Mouse (Mus musculus) heart, embryonic 11.5 days (tissue): ENCODE results near the gene Synj2. TPM values are rescaled to one million over a fixed set of nuclear protein-coding genes. Genes with fewer than 3 reads are reported as not detected.

ENCODE experiments used
- ATAC-seq: fragments of 200-750 bp; cut with Nextera tagmentation; replicated peaks from 2 replicates; pipeline ENCODE4 v1.8.0; 2017; ENCODE audit warnings: moderate library complexity; ENCODE audit not compliant: insufficient number of reproducible peaks, low FRiP score, low TSS enrichment
- H3K27ac ChIP-seq: fragments of 300-500 bp; sonication (generic); 2 replicates; pipeline ENCODE4 v1.5.1; 2014; ENCODE audit warnings: mild to moderate bottlenecking, low read depth, low read length
- H3K27me3 ChIP-seq: fragments of 300-500 bp; sonication (generic); 2 replicates; pipeline ENCODE4 v1.6.1; 2014; ENCODE audit warnings: mild to moderate bottlenecking, low read length, mixed read lengths; ENCODE audit not compliant: control insufficient read depth, insufficient read depth
- H3K36me3 ChIP-seq: fragments of 300-500 bp; sonication (generic); 2 replicates; pipeline ENCODE4 v1.6.1; 2014; ENCODE audit warnings: mild to moderate bottlenecking, low read length, moderate library complexity, mixed read lengths; ENCODE audit not compliant: control insufficient read depth, insufficient read depth
- H3K4me1 ChIP-seq: fragments of 300-500 bp; sonication (generic); 2 replicates; pipeline ENCODE4 v1.6.1; 2014; ENCODE audit warnings: low read length; ENCODE audit not compliant: control insufficient read depth, insufficient read depth
- H3K4me2 ChIP-seq: fragments of 300-500 bp; sonication (generic); 2 replicates; pipeline ENCODE4 v1.6.1; 2014; ENCODE audit warnings: mild to moderate bottlenecking, moderate library complexity
- H3K4me3 ChIP-seq: fragments of 300-500 bp; sonication (generic); 2 replicates; pipeline ENCODE4 v1.5.1; 2014; ENCODE audit warnings: low read depth, low read length
- H3K9ac ChIP-seq: fragments of 300-500 bp; sonication (generic); 2 replicates; pipeline ENCODE4 v1.6.1; 2014; ENCODE audit warnings: mild to moderate bottlenecking, low read depth, low read length, moderate library complexity
- H3K9me3 ChIP-seq: fragments of 300-500 bp; sonication (generic); replicated peaks from 2 replicates; pipeline ENCODE4 v1.6.1; 2016; ENCODE audit warnings: low read length; ENCODE audit not compliant: control insufficient read depth
- WGBS: fragments of 180-500 bp; shearing (Covaris S2); extraction: QIAGEN DNeasy Blood & Tissue Kit; methylation state at CpG from one replicate; pipeline ENCODE4 v1.1.7; 2014; ENCODE audit not compliant: insufficient replicate concordance; 5-methylcytosine and 5-hydroxymethylcytosine counted together
- polyA plus RNA-seq: library from polyadenylated mRNA; unstranded; fragments of >200 nt; fragmentation: Nextera tagmentation; extraction: Ambion mirVana; gene quantifications from 2 replicates; pipeline ENCODE4 v1.2.1, GENCODE M21; 2014

Synj2 gene
- polyA plus RNA-seq, 1 experiment from 2014 or later: 3.0 TPM

GRCm38 (mm10) chr17:5983901-5984300 lies 42.8 kb downstream of the Synj2 start:
- Histone ChIP-seq H3K4me1 (peaks cover 11% of the 10 kb centered on the region), H3K4me2 (no peak overlapping the region), H3K4me3 (no peak overlapping the region), H3K27ac (no peak overlapping the region), H3K9ac (no peak overlapping the region), H3K36me3 (no peaks in the 10 kb centered on the region), H3K9me3 (no peaks in the 10 kb centered on the region), H3K27me3 (no peaks in the 10 kb centered on the region)
- WGBS: 82% methylated on average over 6 of the region's 6 CpGs
- ATAC-seq: no peak

DNA sequence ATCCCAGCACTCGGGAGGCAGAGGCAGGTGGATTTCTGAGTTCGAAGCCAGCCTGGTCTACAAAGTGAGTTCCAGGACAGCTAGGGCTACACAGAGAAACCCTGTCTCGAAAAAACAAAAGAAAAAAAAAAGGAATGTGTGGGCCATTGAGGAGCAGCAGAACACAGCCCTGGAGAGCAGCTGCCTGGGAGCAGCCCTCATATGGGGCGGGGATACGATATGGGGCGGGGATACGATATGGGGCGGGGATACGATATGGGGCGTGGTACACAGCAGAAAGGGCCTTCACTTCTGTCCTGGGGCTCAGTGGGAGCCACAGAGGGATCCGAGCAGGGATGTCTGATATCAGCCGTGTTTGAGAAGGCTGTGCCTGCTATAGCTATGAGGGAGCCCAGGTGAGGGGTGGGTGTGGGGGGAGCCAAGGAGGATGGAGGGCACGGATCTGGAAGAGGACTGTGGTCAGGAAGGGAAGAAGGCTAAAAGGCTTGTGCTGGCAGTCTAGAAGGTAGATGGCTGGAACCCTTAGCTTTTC lies 43.7 kb downstream of the Synj2 start:
- Histone ChIP-seq H3K9ac (no peak overlapping the region), H3K9me3 (no peaks in the 10 kb centered on the region), H3K27me3 (no peaks in the 10 kb centered on the region), H3K4me2 (no peak overlapping the region), H3K4me1 (peaks cover 9% of the 10 kb centered on the region; the same call in 1 of the 2 replicates), H3K4me3 (no peak overlapping the region), H3K27ac (no peak overlapping the region), H3K36me3 (no peaks in the 10 kb centered on the region)
- 53% methylated on average over 13 of the region's 13 CpGs for WGBS
- ATAC-seq: no peak

GRCm38 (mm10) chr17:5985271-5985670 lies 44.2 kb downstream of the Synj2 start:
- Histone ChIP-seq H3K4me1 (peaks cover 9% of the 10 kb centered on the region; the same call in 1 of the 2 replicates), H3K4me3 (no peak overlapping the region), H3K9ac (no peak overlapping the region), H3K27me3 (no peaks in the 10 kb centered on the region), H3K9me3 (no peaks in the 10 kb centered on the region), H3K36me3 (no peaks in the 10 kb centered on the region), H3K4me2 (no peak overlapping the region), H3K27ac (no peak overlapping the region)
- WGBS: 79% methylated on average over 1 of the region's 1 CpGs
- ATAC-seq: no peak

DNA sequence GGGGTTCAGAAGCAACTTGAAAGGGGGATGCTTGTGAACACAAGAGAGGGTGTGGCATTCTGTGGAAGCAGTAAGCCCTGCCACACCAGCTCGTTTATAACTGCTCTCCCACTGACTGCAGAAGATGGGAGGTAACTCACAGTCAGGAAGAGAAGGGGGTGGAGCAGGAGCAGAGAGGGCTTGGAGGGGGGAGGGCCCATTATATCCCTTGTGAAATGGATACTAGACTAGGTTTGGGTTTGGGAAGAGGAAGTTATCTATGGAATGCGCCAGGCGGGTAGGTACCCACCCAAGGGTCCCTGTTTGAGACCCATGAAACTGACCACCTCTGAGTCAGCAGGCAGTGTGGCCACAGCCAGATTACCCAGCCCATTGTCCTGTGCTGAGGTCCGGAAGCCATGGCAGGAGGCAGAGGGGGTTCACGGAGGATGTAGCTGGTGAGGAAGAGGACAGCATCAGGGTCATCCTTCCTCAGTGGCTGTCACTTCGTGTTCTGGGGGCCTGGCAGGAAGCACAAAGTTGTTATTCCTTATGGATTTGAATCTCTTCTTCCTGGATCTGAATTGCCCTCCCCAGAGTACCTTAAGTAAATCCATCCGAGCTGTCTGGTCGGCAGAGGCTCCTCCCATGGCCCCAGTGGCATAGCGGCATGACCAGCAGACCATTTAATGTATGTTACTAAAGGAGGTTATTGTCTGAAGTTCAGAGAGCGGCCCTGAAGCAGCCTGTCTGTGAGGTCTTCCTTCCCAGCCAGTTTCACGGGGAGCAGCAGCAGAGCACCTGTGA lies 46.4 kb downstream of the Synj2 start:
- peaks cover 6% of the 10 kb centered on the region; the same call in 1 of the 2 replicates for H3K4me1 ChIP-seq
- no peaks in the 10 kb centered on the region for H3K9me3 ChIP-seq
- WGBS: 46% methylated on average over 11 of the region's 11 CpGs
- H3K36me3 ChIP-seq: no peaks in the 10 kb centered on the region
- H3K27ac ChIP-seq: no peak overlapping the region
- peak; percentile 22; the same call in 1 of the 2 replicates for ATAC-seq
- no peak overlapping the region for H3K9ac ChIP-seq
- no peak overlapping the region for H3K4me3 ChIP-seq
- H3K4me2 ChIP-seq: no peak overlapping the region
- no peaks in the 10 kb centered on the region for H3K27me3 ChIP-seq

- H3K9ac ChIP-seq: no peak overlapping the region
- no peaks in the 10 kb centered on the region for H3K9me3 ChIP-seq
- no peak overlapping the region for H3K27ac ChIP-seq
- 68% methylated on average over 4 of the region's 4 CpGs for WGBS
- no peaks in the 10 kb centered on the region for H3K36me3 ChIP-seq
- H3K4me2 ChIP-seq: no peak overlapping the region
- 0 out of 2 replicates have a peak, but pooled peaks have one; percentile 15 for ATAC-seq
- H3K4me3 ChIP-seq: no peak overlapping the region
- H3K4me1 ChIP-seq: peaks cover 6% of the 10 kb centered on the region; the same call in 1 of the 2 replicates
- H3K27me3 ChIP-seq: no peaks in the 10 kb centered on the region
Observed at GRCm38 (mm10) chr17:5988102-5988501, 47.0 kb downstream of the Synj2 start.

DNA sequence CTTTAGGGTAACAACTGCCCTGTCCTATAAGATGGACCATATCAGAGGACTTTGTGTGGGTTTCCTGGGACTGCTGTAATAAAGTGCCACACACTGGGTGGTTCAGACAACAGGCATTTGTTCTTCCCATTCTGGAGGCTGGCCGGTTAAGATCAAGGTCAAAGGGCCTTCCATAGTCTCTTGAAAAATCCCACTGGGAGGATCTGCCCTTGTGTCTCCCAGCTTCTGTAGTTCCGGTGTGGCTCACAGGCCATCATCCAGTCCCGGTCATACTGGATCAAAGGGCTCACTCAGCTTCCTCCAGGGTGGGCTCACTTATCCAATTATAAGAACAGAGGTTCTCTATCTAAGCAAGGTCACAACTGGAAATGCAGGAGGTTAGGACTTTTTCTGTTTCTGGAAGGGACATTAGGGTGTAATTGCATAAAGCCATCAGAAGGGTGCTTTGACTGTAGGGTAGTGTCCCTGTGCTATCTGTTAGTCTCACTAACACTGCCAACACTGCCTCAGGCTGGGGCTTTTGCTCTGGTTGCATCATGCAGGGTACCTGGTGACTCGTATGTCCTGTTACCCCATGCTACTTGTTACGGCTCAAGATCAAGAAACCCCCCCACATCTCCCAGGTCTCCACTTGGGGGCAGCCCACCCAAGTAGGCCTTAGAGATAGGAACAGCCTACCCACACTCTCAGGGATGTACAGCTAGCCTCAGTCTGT lies 51.9 kb downstream of the Synj2 start:
- no peak overlapping the region for H3K4me2 ChIP-seq
- no peak for ATAC-seq
- 73% methylated on average over 5 of the region's 5 CpGs for WGBS
- no peaks in the 10 kb centered on the region for H3K9me3 ChIP-seq
- H3K36me3 ChIP-seq: no peaks in the 10 kb centered on the region
- H3K27me3 ChIP-seq: no peaks in the 10 kb centered on the region
- H3K4me3 ChIP-seq: no peak overlapping the region
- H3K9ac ChIP-seq: no peak overlapping the region
- no peak overlapping the region for H3K27ac ChIP-seq
- H3K4me1 ChIP-seq: peaks cover 24% of the 10 kb centered on the region

DNA sequence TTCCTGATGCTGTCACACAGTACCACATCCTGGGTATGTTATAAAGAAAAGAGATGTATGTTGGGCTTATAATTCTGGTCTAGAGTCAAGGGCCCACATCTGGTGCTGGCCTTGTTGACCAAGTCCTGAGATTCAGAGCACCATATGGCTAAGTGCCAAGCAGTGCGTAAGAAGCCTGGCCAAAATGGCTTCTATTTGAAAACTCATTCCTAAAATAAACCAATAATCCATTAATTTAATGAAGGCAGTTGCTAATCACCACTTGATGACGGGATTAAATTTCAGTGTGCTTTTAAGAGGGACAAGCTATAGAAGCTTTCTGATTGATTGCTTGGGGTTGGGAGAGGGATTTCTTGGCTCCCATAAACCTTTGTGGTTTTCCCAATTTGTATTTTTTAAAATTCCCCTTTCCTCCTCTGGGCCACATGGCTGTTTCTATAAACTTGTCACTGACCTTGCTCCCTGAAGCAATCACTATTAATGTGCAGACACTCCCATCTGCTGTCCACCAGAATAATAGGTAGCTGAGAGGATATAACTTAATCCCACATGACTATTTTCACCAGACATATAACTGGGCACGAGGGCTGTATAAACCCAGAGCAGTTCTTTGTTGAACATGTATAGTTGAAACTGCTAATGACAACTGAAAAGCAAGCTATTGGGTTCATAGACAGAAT lies 52.6 kb downstream of the Synj2 start:
- Histone ChIP-seq H3K36me3 (no peaks in the 10 kb centered on the region), H3K27ac (no peak overlapping the region), H3K9ac (no peak overlapping the region), H3K9me3 (no peaks in the 10 kb centered on the region), H3K4me1 (peaks cover 29% of the 10 kb centered on the region), H3K27me3 (no peaks in the 10 kb centered on the region), H3K4me2 (no peak overlapping the region), H3K4me3 (no peak overlapping the region)
- ATAC-seq: no peak
- WGBS: 79% methylated on average over 3 of the region's 3 CpGs

GRCm38 (mm10) chr17:5994606-5995005 lies 53.5 kb downstream of the Synj2 start:
- 54% methylated on average over 6 of the region's 6 CpGs for WGBS
- Histone ChIP-seq H3K27me3 (no peaks in the 10 kb centered on the region), H3K4me3 (no peak overlapping the region), H3K27ac (no peak overlapping the region), H3K4me2 (no peak overlapping the region), H3K9me3 (no peaks in the 10 kb centered on the region), H3K9ac (no peak overlapping the region), H3K4me1 (peaks cover 31% of the 10 kb centered on the region), H3K36me3 (no peaks in the 10 kb centered on the region)
- ATAC-seq: no peak
